Mouse (Mus musculus) spleen, adult 2 months (tissue): ENCODE data around the gene Rif1.

Source experiments
- CTCF ChIP-seq: fragments of 200-500 bp; IDR thresholded peaks from 2 replicates; pipeline ENCODE4 v1.5.1; 2011; ENCODE audit warnings: mild to moderate bottlenecking, inconsistent platforms; ENCODE audit not compliant: insufficient read depth, insufficient read length, insufficient replicate concordance; ENCODE audit errors: extremely low read depth
- POLR2A ChIP-seq: fragments of 200-500 bp; IDR thresholded peaks from 2 replicates; pipeline ENCODE4 v1.6.1; 2011; ENCODE audit warnings: low read depth, low read length, inconsistent platforms

DNA sequence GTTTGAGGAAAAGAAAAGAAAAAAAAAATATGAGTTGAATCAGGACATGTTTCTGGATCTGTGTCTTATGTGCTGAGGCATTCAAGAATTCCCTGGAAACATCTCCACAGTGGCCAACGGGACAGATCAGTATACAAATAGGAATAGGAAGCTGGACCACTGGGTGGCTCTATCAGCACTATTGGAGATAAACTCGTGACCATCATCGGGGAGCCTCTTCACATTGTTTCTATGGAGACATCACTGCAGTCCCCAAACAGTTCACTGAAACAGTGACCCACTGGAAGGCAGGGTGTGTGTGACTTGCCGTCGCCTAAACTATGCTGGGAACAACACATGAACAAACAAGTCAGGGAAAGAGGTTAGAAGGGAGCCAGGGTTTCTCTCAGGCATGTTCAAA is 29.9 kb upstream of the Rif1 start:
- TF ChIP-seq CTCF (no peak), POLR2A (no peak)
